Mouse (Mus musculus) liver, embryonic 14.5 days (tissue): Measurements from ENCODE around the gene Gm11939. TPM values are rescaled to one million over a fixed set of nuclear protein-coding genes. Genes with fewer than 3 reads are reported as not detected.

Source experiments
- ATAC-seq: fragments of 200-750 bp; cut with Nextera tagmentation; 2 replicates; pipeline ENCODE4 v1.8.0; 2017; ENCODE audit warnings: moderate number of reproducible peaks, mild to moderate bottlenecking, moderate library complexity; ENCODE audit not compliant: insufficient read depth
- DNase-seq, 3 experiments: peaks; one replicate each; pipeline ENCODE4 v3.0.0-alpha.2; 2012 to 2013; ENCODE audit warnings: low read depth in 3 of 3, low spot score in 3 of 3
- H3K27ac ChIP-seq: fragments of 300-500 bp; sonication (generic); 2 replicates; pipeline ENCODE4 v1.5.1; 2014; ENCODE audit warnings: moderate library complexity, mild to moderate bottlenecking, control low read depth, inconsistent platforms
- H3K27me3 ChIP-seq: fragments of 300-500 bp; sonication (generic); 2 replicates; pipeline ENCODE4 v1.6.1; 2014; ENCODE audit warnings: mild to moderate bottlenecking, low read length, moderate library complexity; ENCODE audit not compliant: control insufficient read depth, insufficient read depth
- H3K36me3 ChIP-seq: fragments of 300-500 bp; sonication (generic); replicated peaks from 2 replicates; pipeline ENCODE4 v1.6.1; 2014; ENCODE audit warnings: low read depth; ENCODE audit not compliant: control insufficient read depth, insufficient read depth
- H3K4me1 ChIP-seq, 2 experiments: fragments of 200-500 bp in 1 of 2; fragments of 300-500 bp in 1 of 2; sonication (generic) in 1 of 2; replicated peaks; 2 replicates each; pipeline ENCODE4 v1.6.1; 2012 to 2014; ENCODE audit warnings: antibody characterized with exemption in 1 of 2, inconsistent platforms in 1 of 2, low read length in 1 of 2; ENCODE audit not compliant: control insufficient read depth in 2 of 2, insufficient read depth in 2 of 2
- H3K4me2 ChIP-seq: fragments of 300-500 bp; sonication (generic); 2 replicates; pipeline ENCODE4 v1.6.1; 2014; ENCODE audit warnings: low read depth, mild to moderate bottlenecking, control low read depth, moderate library complexity
- H3K4me3 ChIP-seq, 2 experiments: fragments of 200-500 bp in 1 of 2; fragments of 300-500 bp in 1 of 2; sonication (generic) in 1 of 2; 2 replicates each; pipeline ENCODE4 v1.5.1; 2012 to 2014; ENCODE audit warnings: low read depth in 2 of 2, low read length in 2 of 2, mild to moderate bottlenecking in 2 of 2, control low read depth in 1 of 2, inconsistent platforms in 1 of 2, moderate library complexity in 1 of 2; ENCODE audit not compliant: insufficient read depth in 1 of 2
- H3K9ac ChIP-seq: fragments of 300-500 bp; sonication (generic); replicated peaks from 2 replicates; pipeline ENCODE4 v1.6.1; 2014; ENCODE audit warnings: mild to moderate bottlenecking, control low read depth, moderate library complexity
- H3K9me3 ChIP-seq: fragments of 300-500 bp; sonication (generic); 2 replicates; pipeline ENCODE4 v1.6.1; 2016; ENCODE audit warnings: low read length, mixed read lengths; ENCODE audit not compliant: control insufficient read depth
- CTCF ChIP-seq: IDR thresholded peaks from 2 replicates; pipeline ENCODE4 v1.5.1; 2016; ENCODE audit warnings: antibody characterized with exemption, low read depth, control low read depth
- EP300 ChIP-seq: IDR thresholded peaks from 2 replicates; pipeline ENCODE4 v1.6.1; 2016; ENCODE audit warnings: antibody characterized with exemption, low read depth
- WGBS: fragments of 180-500 bp; shearing (Covaris S2); extraction: QIAGEN DNeasy Blood & Tissue Kit; methylation state at CpG from one replicate; pipeline ENCODE4 v1.1.7; 2014; ENCODE audit not compliant: insufficient replicate concordance; 5-methylcytosine and 5-hydroxymethylcytosine counted together
- polyA plus RNA-seq, 2 experiments: library from polyadenylated mRNA; depleted of rRNA in 1 of 2; stranded (reverse) in 1 of 2; unstranded in 1 of 2; fragments of >200 nt; fragmentation: Nextera tagmentation in 1 of 2; extraction: Ambion mirVana in 1 of 2; gene quantifications; 2 replicates each; pipeline versions ENCODE4 v1.2.1 to v1.2.3; 2012 to 2014

The Gm11939 gene
- polyA plus RNA-seq, 2 experiments, result not detected

DNA sequence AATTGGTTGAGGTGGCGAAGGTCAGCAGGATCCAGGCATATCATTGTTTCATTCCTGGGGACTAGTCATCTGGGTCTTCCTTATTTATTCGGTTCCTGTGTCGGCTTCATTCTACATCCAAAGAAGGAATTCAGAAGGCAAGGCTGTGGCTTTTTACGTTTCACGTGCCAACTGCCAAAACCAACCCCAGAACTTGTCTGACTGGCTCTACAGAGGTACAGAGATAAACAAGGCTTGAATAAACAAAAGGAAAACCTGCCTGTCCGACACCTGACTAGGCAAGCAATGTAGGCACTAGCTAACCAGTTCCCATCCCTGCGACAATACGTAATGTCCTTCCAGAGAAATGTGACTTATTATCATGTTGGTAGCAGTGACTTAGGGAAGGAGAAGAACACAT is 45.2 kb downstream of the Gm11939 start:
- Histone ChIP-seq H3K9me3 (no peaks in the 10 kb centered on the region), H3K27me3 (no peaks in the 10 kb centered on the region), H3K27ac (no peak overlapping the region), H3K4me1 (no peaks in the 10 kb centered on the region), H3K4me2 (no peak overlapping the region), H3K9ac (no peak overlapping the region), H3K36me3 (no peaks in the 10 kb centered on the region), H3K4me3 (no peak overlapping the region)
- WGBS, result 61% methylated on average over 8 of the region's 8 CpGs
- ATAC-seq, result no peak
- no peak for DNase-seq
- no peak for TF ChIP-seq CTCF
- TF ChIP-seq EP300, result no peak

Other genes with a start within 250 kb of the Gm11939 start
Only the 30 nearest of the 35 such genes appear.
- gene Krt26, start 221.5 kb downstream of the Gm11939 start, polyA plus RNA-seq (2012; rRNA removed), result not detected in 2 replicates
- gene Krt26, start 221.5 kb downstream of the Gm11939 start, polyA plus RNA-seq (2014; fragmentation: Nextera tagmentation; extraction: Ambion mirVana), result not detected in 2 replicates
- not detected in 2 replicates for gene Krt27, start 208.4 kb downstream of the Gm11939 start, polyA plus RNA-seq (2012; rRNA removed)
- not detected in 2 replicates for gene Krt27, start 208.4 kb downstream of the Gm11939 start, polyA plus RNA-seq (2014; fragmentation: Nextera tagmentation; extraction: Ambion mirVana)
- gene Krt28, start 184.6 kb downstream of the Gm11939 start, polyA plus RNA-seq (2012; rRNA removed), result 0.02 TPM in 1 of 2 replicates, not detected in the other
- gene Krt28, start 184.6 kb downstream of the Gm11939 start, polyA plus RNA-seq (2014; fragmentation: Nextera tagmentation; extraction: Ambion mirVana), result not detected in 2 replicates
- gene Krt10, start 170.1 kb downstream of the Gm11939 start, polyA plus RNA-seq (2012; rRNA removed), result 1.3 and 1.6 TPM in 2 replicates
- gene Krt10, start 170.1 kb downstream of the Gm11939 start, polyA plus RNA-seq (2014; fragmentation: Nextera tagmentation; extraction: Ambion mirVana), result 3.2 and 5.1 TPM in 2 replicates
- gene Krt12, start 137.2 kb downstream of the Gm11939 start, polyA plus RNA-seq (2012; rRNA removed), result not detected in 2 replicates
- not detected in 2 replicates for gene Krt12, start 137.2 kb downstream of the Gm11939 start, polyA plus RNA-seq (2014; fragmentation: Nextera tagmentation; extraction: Ambion mirVana)
- 8.5 and 15.2 TPM in 2 replicates for gene Krt20, start 121.3 kb downstream of the Gm11939 start, polyA plus RNA-seq (2012; rRNA removed)
- 20.0 and 21.6 TPM in 2 replicates for gene Krt20, start 121.3 kb downstream of the Gm11939 start, polyA plus RNA-seq (2014; fragmentation: Nextera tagmentation; extraction: Ambion mirVana)
- gene Krt23, start 66.3 kb downstream of the Gm11939 start, polyA plus RNA-seq (2012; rRNA removed), result 0.24 and 0.32 TPM in 2 replicates
- gene Krt23, start 66.3 kb downstream of the Gm11939 start, polyA plus RNA-seq (2014; fragmentation: Nextera tagmentation; extraction: Ambion mirVana), result 0.24 and 1.00 TPM in 2 replicates
- gene Krt39, start 38.1 kb downstream of the Gm11939 start, polyA plus RNA-seq (2012; rRNA removed), result not detected in 2 replicates
- gene Krt39, start 38.1 kb downstream of the Gm11939 start, polyA plus RNA-seq (2014; fragmentation: Nextera tagmentation; extraction: Ambion mirVana), result not detected in 2 replicates
- not detected in 2 replicates for gene Krt40, start 16.3 kb downstream of the Gm11939 start, polyA plus RNA-seq (2012; rRNA removed)
- not detected in 2 replicates for gene Krt40, start 16.3 kb downstream of the Gm11939 start, polyA plus RNA-seq (2014; fragmentation: Nextera tagmentation; extraction: Ambion mirVana)
- gene Krtap3-3, start 8.6 kb downstream of the Gm11939 start, polyA plus RNA-seq (2012; rRNA removed), result not detected in 2 replicates
- not detected in 2 replicates for gene Krtap3-3, start 8.6 kb downstream of the Gm11939 start, polyA plus RNA-seq (2014; fragmentation: Nextera tagmentation; extraction: Ambion mirVana)
- not detected in 2 replicates for gene Krtap3-2, start 2.6 kb downstream of the Gm11939 start, polyA plus RNA-seq (2012; rRNA removed)
- not detected in 2 replicates for gene Krtap3-2, start 2.6 kb downstream of the Gm11939 start, polyA plus RNA-seq (2014; fragmentation: Nextera tagmentation; extraction: Ambion mirVana)
- gene Krtap3-1, start 7.2 kb upstream of the Gm11939 start, polyA plus RNA-seq (2012; rRNA removed), result not detected in 2 replicates
- not detected in 2 replicates for gene Krtap3-1, start 7.2 kb upstream of the Gm11939 start, polyA plus RNA-seq (2014; fragmentation: Nextera tagmentation; extraction: Ambion mirVana)
- gene Krtap1-5, start 21.6 kb upstream of the Gm11939 start, polyA plus RNA-seq (2012; rRNA removed), result not detected in 2 replicates
- not detected in 2 replicates for gene Krtap1-5, start 21.6 kb upstream of the Gm11939 start, polyA plus RNA-seq (2014; fragmentation: Nextera tagmentation; extraction: Ambion mirVana)
- gene Krtap1-4, start 24.2 kb upstream of the Gm11939 start, polyA plus RNA-seq (2012; rRNA removed), result not detected in 2 replicates
- not detected in 2 replicates for gene Krtap1-4, start 24.2 kb upstream of the Gm11939 start, polyA plus RNA-seq (2014; fragmentation: Nextera tagmentation; extraction: Ambion mirVana)
- gene Krtap1-3, start 31.9 kb upstream of the Gm11939 start, polyA plus RNA-seq (2012; rRNA removed), result not detected in 2 replicates
- gene Krtap1-3, start 31.9 kb upstream of the Gm11939 start, polyA plus RNA-seq (2014; fragmentation: Nextera tagmentation; extraction: Ambion mirVana), result not detected in 2 replicates
- gene Krtap9-3, start 38.6 kb upstream of the Gm11939 start, polyA plus RNA-seq (2012; rRNA removed), result not detected in 2 replicates
- not detected in 2 replicates for gene Krtap9-3, start 38.6 kb upstream of the Gm11939 start, polyA plus RNA-seq (2014; fragmentation: Nextera tagmentation; extraction: Ambion mirVana)
- gene Gm11938, start 43.8 kb upstream of the Gm11939 start, polyA plus RNA-seq (2012; rRNA removed), result not detected in 2 replicates
- not detected in 2 replicates for gene Gm11938, start 43.8 kb upstream of the Gm11939 start, polyA plus RNA-seq (2014; fragmentation: Nextera tagmentation; extraction: Ambion mirVana)
- gene Gm11937, start 50.7 kb upstream of the Gm11939 start, polyA plus RNA-seq (2012; rRNA removed), result not detected in 2 replicates
- not detected in 2 replicates for gene Gm11937, start 50.7 kb upstream of the Gm11939 start, polyA plus RNA-seq (2014; fragmentation: Nextera tagmentation; extraction: Ambion mirVana)
- not detected in 2 replicates for gene Krtap2-4, start 55.4 kb upstream of the Gm11939 start, polyA plus RNA-seq (2012; rRNA removed)
- gene Krtap2-4, start 55.4 kb upstream of the Gm11939 start, polyA plus RNA-seq (2014; fragmentation: Nextera tagmentation; extraction: Ambion mirVana), result not detected in 2 replicates
- gene Gm11562, start 61.0 kb upstream of the Gm11939 start, polyA plus RNA-seq (2012; rRNA removed), result not detected in 2 replicates
- gene Gm11562, start 61.0 kb upstream of the Gm11939 start, polyA plus RNA-seq (2014; fragmentation: Nextera tagmentation; extraction: Ambion mirVana), result not detected in 2 replicates
- gene Krtap4-1, start 68.8 kb upstream of the Gm11939 start, polyA plus RNA-seq (2012; rRNA removed), result not detected in 2 replicates
- not detected in 2 replicates for gene Krtap4-1, start 68.8 kb upstream of the Gm11939 start, polyA plus RNA-seq (2014; fragmentation: Nextera tagmentation; extraction: Ambion mirVana)
- gene Krtap4-2, start 75.6 kb upstream of the Gm11939 start, polyA plus RNA-seq (2012; rRNA removed), result not detected in 2 replicates
- not detected in 2 replicates for gene Krtap4-2, start 75.6 kb upstream of the Gm11939 start, polyA plus RNA-seq (2014; fragmentation: Nextera tagmentation; extraction: Ambion mirVana)
- not detected in 2 replicates for gene Krtap4-7, start 84.6 kb upstream of the Gm11939 start, polyA plus RNA-seq (2012; rRNA removed)
- not detected in 2 replicates for gene Krtap4-7, start 84.6 kb upstream of the Gm11939 start, polyA plus RNA-seq (2014; fragmentation: Nextera tagmentation; extraction: Ambion mirVana)
- not detected in 2 replicates for gene Gm11555, start 90.8 kb upstream of the Gm11939 start, polyA plus RNA-seq (2012; rRNA removed)
- not detected in 2 replicates for gene Gm11555, start 90.8 kb upstream of the Gm11939 start, polyA plus RNA-seq (2014; fragmentation: Nextera tagmentation; extraction: Ambion mirVana)
- not detected in 2 replicates for gene Gm11563, start 99.5 kb upstream of the Gm11939 start, polyA plus RNA-seq (2012; rRNA removed)
- not detected in 2 replicates for gene Gm11563, start 99.5 kb upstream of the Gm11939 start, polyA plus RNA-seq (2014; fragmentation: Nextera tagmentation; extraction: Ambion mirVana)
- not detected in 2 replicates for gene Krtap4-6, start 106.5 kb upstream of the Gm11939 start, polyA plus RNA-seq (2012; rRNA removed)
- not detected in 2 replicates for gene Krtap4-6, start 106.5 kb upstream of the Gm11939 start, polyA plus RNA-seq (2014; fragmentation: Nextera tagmentation; extraction: Ambion mirVana)
- gene Gm14190, start 131.3 kb upstream of the Gm11939 start, polyA plus RNA-seq (2012; rRNA removed), result not detected in 2 replicates
- not detected in 2 replicates for gene Gm14190, start 131.3 kb upstream of the Gm11939 start, polyA plus RNA-seq (2014; fragmentation: Nextera tagmentation; extraction: Ambion mirVana)
- not detected in 2 replicates for gene Gm14180, start 174.8 kb upstream of the Gm11939 start, polyA plus RNA-seq (2012; rRNA removed)
- gene Gm14180, start 174.8 kb upstream of the Gm11939 start, polyA plus RNA-seq (2014; fragmentation: Nextera tagmentation; extraction: Ambion mirVana), result not detected in 2 replicates
- not detected in 2 replicates for gene Gm11595, start 213.4 kb upstream of the Gm11939 start, polyA plus RNA-seq (2012; rRNA removed)
- gene Gm11595, start 213.4 kb upstream of the Gm11939 start, polyA plus RNA-seq (2014; fragmentation: Nextera tagmentation; extraction: Ambion mirVana), result not detected in 2 replicates
- gene Krtap4-8, start 221.2 kb upstream of the Gm11939 start, polyA plus RNA-seq (2012; rRNA removed), result not detected in 2 replicates
- not detected in 2 replicates for gene Krtap4-8, start 221.2 kb upstream of the Gm11939 start, polyA plus RNA-seq (2014; fragmentation: Nextera tagmentation; extraction: Ambion mirVana)